Mouse (Mus musculus): ENCODE results near the gene Lmbr1.

DNA sequence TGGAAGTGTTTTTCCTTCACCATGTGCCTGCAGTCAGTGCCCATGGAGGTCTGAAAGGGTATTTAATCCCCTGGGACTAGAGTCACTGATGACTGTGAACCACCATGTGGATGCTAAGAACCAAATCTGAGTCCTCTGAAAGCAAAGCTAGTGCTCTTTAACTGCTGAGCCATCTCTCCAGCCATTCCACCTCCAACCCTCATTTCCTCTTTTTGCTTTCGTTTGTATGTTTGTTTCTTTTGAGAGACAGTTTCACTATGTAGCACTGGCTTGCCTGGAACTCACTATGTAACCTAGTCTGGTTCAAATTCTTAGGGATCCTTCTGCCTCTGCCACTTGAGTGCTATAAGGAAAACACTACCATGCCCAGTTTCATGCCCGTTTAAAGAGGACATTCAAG lies 147.7 kb downstream of the Lmbr1 start:
- TF ChIP-seq KAT2A (IDR thresholded peaks at IDR 0.05; ENCODE audit: insufficient replicate concordance, low read length) = no peak
- TF ChIP-seq POLR2A (IDR thresholded peaks at IDR 0.05; ENCODE audit: low read depth, low read length) = no peak
- no peak for TF ChIP-seq ZMIZ1 (IDR thresholded peaks at IDR 0.05; ENCODE audit: low read depth, low read length)

Measured in CH12.LX (cell line).